Mouse (Mus musculus): ENCODE results near the gene Vmn1r201. TPM values are rescaled to one million over a fixed set of nuclear protein-coding genes. Genes with fewer than 3 reads are reported as not detected.

The Vmn1r201 gene
- not detected in 2 replicates for polyA plus RNA-seq (2015; fragmentation: Nextera tagmentation; extraction: Ambion mirVana)

DNA sequence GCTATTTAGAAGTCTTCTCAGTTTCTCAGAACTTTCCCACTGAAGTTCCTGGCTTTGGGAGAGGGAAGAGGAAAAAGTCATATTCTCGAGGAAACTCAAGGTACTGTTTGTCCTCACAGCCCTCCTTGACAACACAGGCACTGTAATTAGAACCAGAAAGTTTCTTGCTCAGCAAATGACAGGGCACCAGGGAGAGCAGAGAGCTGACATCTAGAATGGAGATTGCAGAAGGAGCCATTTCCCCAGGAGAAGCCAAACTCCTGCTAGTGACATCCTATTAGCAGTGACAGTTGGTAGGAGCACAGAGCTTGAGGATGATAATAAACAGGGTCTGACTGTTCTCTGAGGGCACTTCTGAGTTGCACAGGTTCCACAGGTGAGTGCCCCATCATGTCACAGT is at the start of gene Vmn1r201:
Vmn1r201 (plus strand) TSS at position 301 of the 400 bp plus-strand sequence.
- Histone ChIP-seq H3K4me3 (ENCODE audit: low read depth, low read length) (no peak within 1 kb of the TSS), H3K4me1 (ENCODE audit: insufficient read depth) (no peaks in the 10 kb centered on the region), H3K27ac (ENCODE audit: low read depth) (no peak within 1 kb of the TSS), H3K9me3 (ENCODE audit: low read length) (no peaks in the 10 kb centered on the region), H3K9ac (replicated peaks) (no peak within 1 kb of the TSS), H3K27me3 (ENCODE audit: insufficient read depth, low read length) (no peaks in the 10 kb centered on the region), H3K36me3 (replicated peaks; ENCODE audit: insufficient read depth, low read length) (no peaks in the 10 kb centered on the region), H3K4me2 (ENCODE audit: low read depth, low read length) (no peak within 1 kb of the TSS)
- no peak for ATAC-seq
- DNase-seq: no peak
- TF ChIP-seq CTCF (IDR thresholded peaks at IDR 0.05; ENCODE audit: low read depth) (no peak), EP300 (IDR thresholded peaks at IDR 0.05; ENCODE audit: low read depth) (no peak)
- 50% methylated on average over 1 of the region's 1 CpGs for WGBS (ENCODE audit: insufficient replicate concordance)

DNA sequence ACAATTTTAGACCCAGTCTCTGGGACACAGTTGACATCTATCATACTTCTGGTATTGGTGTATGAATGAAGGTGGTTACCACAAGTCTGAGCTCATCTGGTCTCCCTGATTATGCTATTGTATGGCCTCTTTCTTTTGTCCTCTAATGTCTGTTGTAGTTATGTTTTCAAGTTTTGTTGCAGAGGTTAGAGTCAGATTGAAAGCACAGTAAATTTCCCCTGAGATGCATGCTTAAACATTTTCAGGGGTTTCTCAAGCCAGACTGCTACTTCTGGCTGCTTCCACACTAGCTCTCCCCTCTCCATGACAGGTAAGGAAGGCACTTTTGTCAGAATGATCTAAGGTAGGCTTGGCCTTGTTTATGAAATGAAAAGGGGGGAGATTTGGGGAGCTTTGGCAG is 16.6 kb upstream of the Vmn1r201 start:
- Histone ChIP-seq H3K9ac (replicated peaks) (no peak overlapping the region), H3K4me3 (ENCODE audit: low read depth, low read length) (no peak overlapping the region), H3K9me3 (ENCODE audit: low read length) (no peaks in the 10 kb centered on the region), H3K4me1 (ENCODE audit: insufficient read depth) (no peaks in the 10 kb centered on the region), H3K36me3 (replicated peaks; ENCODE audit: insufficient read depth, low read length) (no peaks in the 10 kb centered on the region), H3K27me3 (ENCODE audit: insufficient read depth, low read length) (no peaks in the 10 kb centered on the region), H3K4me2 (ENCODE audit: low read depth, low read length) (no peak overlapping the region), H3K27ac (ENCODE audit: low read depth) (no peak overlapping the region)
- DNase-seq (no peak), ATAC-seq (no peak)
- TF ChIP-seq CTCF (IDR thresholded peaks at IDR 0.05; ENCODE audit: low read depth): no peak
- TF ChIP-seq EP300 (IDR thresholded peaks at IDR 0.05; ENCODE audit: low read depth): no peak

DNA sequence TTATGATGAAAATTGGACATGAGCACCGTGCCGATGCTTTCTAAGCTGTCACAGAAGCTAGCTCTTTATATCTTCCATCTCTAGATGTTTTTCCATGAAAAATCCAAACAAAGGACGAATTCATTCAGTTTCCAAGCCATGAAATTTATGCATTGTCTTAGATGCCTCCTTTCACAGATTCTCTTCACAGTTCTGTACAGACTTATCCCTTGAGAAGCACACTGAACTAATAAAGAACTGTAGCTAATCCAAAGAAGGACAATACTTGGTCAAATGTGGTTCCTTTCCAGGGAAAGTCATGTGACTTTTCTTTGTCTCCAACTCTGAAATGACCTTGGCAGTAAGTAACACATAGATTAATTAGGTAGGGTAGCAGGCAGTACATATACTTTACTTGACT is 30.7 kb downstream of the Vmn1r201 start:
- H3K9me3 ChIP-seq (ENCODE audit: low read length): no peaks in the 10 kb centered on the region
- WGBS (ENCODE audit: insufficient replicate concordance): 69% methylated on average over 3 of the region's 3 CpGs
- H3K4me1 ChIP-seq (ENCODE audit: insufficient read depth): no peaks in the 10 kb centered on the region
- TF ChIP-seq EP300 (IDR thresholded peaks at IDR 0.05; ENCODE audit: low read depth) (no peak), CTCF (IDR thresholded peaks at IDR 0.05; ENCODE audit: low read depth) (no peak)
- no peak overlapping the region for H3K27ac ChIP-seq (ENCODE audit: low read depth)
- ATAC-seq: no peak
- no peaks in the 10 kb centered on the region for H3K36me3 ChIP-seq (replicated peaks; ENCODE audit: insufficient read depth, low read length)
- no peak for DNase-seq
- H3K4me2 ChIP-seq (ENCODE audit: low read depth, low read length): no peak overlapping the region
- H3K27me3 ChIP-seq (ENCODE audit: insufficient read depth, low read length): no peaks in the 10 kb centered on the region
- no peak overlapping the region for H3K9ac ChIP-seq (replicated peaks)
- H3K4me3 ChIP-seq (ENCODE audit: low read depth, low read length): no peak overlapping the region

DNA sequence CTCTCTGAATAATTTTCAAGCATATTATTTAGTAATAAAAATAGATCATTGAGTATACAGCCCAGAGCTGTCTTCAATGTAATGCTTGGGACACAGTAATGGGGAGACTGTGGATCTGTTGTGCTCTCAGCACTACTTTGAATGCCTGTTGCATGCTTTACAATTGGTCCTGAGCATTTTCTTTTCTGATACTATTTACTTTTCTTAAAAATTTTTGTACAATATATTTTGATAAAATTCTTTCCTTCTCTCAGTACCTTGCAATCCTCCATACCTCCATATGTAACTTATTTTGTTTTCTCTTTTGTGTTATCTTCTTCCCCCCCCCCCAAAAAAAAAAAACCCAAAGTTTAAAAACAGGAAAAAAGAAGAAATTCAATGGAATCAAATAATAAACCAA is 33.6 kb downstream of the Vmn1r201 start, which contains the start of gene Vmn1r202:
Vmn1r202 (minus strand) TSS at position 101 of the 400 bp plus-strand sequence.
- no peak within 1 kb of the TSS for H3K27ac ChIP-seq (ENCODE audit: low read depth)
- H3K4me3 ChIP-seq (ENCODE audit: low read depth, low read length): no peak within 1 kb of the TSS
- H3K36me3 ChIP-seq (replicated peaks; ENCODE audit: insufficient read depth, low read length): no peaks in the 10 kb centered on the region
- TF ChIP-seq CTCF (IDR thresholded peaks at IDR 0.05; ENCODE audit: low read depth): no peak
- no peak for TF ChIP-seq EP300 (IDR thresholded peaks at IDR 0.05; ENCODE audit: low read depth)
- H3K27me3 ChIP-seq (ENCODE audit: insufficient read depth, low read length): no peaks in the 10 kb centered on the region
- no peaks in the 10 kb centered on the region for H3K9me3 ChIP-seq (ENCODE audit: low read length)
- ATAC-seq (no peak), DNase-seq (no peak)
- no peak within 1 kb of the TSS for H3K9ac ChIP-seq (replicated peaks)
- no peaks in the 10 kb centered on the region for H3K4me1 ChIP-seq (ENCODE audit: insufficient read depth)
- H3K4me2 ChIP-seq (ENCODE audit: low read depth, low read length): no peak within 1 kb of the TSS

DNA sequence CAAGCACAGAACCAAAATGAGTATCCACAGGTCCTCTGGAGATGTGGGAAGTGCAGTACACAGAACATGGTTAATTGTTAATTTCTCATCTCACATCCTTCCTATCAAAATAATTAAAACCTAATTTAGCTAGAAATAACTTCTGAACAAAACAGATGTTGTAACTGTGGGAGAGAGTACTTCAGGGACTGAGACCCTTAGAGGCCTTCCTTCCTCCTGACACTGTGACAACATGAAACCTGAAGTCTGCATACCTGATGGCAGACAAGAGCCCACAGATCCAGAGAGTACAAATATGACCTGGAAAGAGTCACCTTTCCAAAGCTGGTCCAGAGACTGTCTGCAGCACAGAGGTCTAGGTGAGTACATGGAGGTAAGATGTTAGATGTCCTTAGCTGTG is 46.1 kb downstream of the Vmn1r201 start, which contains the start of gene Vmn1r203:
Vmn1r203 (plus strand) TSS at position 301 of the 400 bp plus-strand sequence.
- no peak within 1 kb of the TSS for H3K4me3 ChIP-seq (ENCODE audit: low read depth, low read length)
- H3K9ac ChIP-seq (replicated peaks): no peak within 1 kb of the TSS
- no peaks in the 10 kb centered on the region for H3K4me1 ChIP-seq (ENCODE audit: insufficient read depth)
- H3K27me3 ChIP-seq (ENCODE audit: insufficient read depth, low read length): no peaks in the 10 kb centered on the region
- H3K9me3 ChIP-seq (ENCODE audit: low read length): no peaks in the 10 kb centered on the region
- DNase-seq (no peak), ATAC-seq (no peak)
- TF ChIP-seq CTCF (IDR thresholded peaks at IDR 0.05; ENCODE audit: low read depth) (no peak), EP300 (IDR thresholded peaks at IDR 0.05; ENCODE audit: low read depth) (no peak)
- H3K27ac ChIP-seq (ENCODE audit: low read depth): no peak within 1 kb of the TSS
- no peak within 1 kb of the TSS for H3K4me2 ChIP-seq (ENCODE audit: low read depth, low read length)
- no peaks in the 10 kb centered on the region for H3K36me3 ChIP-seq (replicated peaks; ENCODE audit: insufficient read depth, low read length)

Other genes with a start within 250 kb of the Vmn1r201 start
- gene Vmn1r193, start 248.8 kb upstream of the Vmn1r201 start, polyA plus RNA-seq (2015; fragmentation: Nextera tagmentation; extraction: Ambion mirVana): not detected in 2 replicates
- not detected in 2 replicates for gene Vmn1r194, start 227.7 kb upstream of the Vmn1r201 start, polyA plus RNA-seq (2015; fragmentation: Nextera tagmentation; extraction: Ambion mirVana)
- not detected in 2 replicates for gene Vmn1r195, start 201.4 kb upstream of the Vmn1r201 start, polyA plus RNA-seq (2015; fragmentation: Nextera tagmentation; extraction: Ambion mirVana)
- gene Vmn1r196, start 182.0 kb upstream of the Vmn1r201 start, polyA plus RNA-seq (2015; fragmentation: Nextera tagmentation; extraction: Ambion mirVana): not detected in 2 replicates
- not detected in 2 replicates for gene Vmn1r197, start 147.3 kb upstream of the Vmn1r201 start, polyA plus RNA-seq (2015; fragmentation: Nextera tagmentation; extraction: Ambion mirVana)
- not detected in 2 replicates for gene Vmn1r198, start 121.6 kb upstream of the Vmn1r201 start, polyA plus RNA-seq (2015; fragmentation: Nextera tagmentation; extraction: Ambion mirVana)
- not detected in 2 replicates for gene Vmn1r199, start 92.1 kb upstream of the Vmn1r201 start, polyA plus RNA-seq (2015; fragmentation: Nextera tagmentation; extraction: Ambion mirVana)
- not detected in 2 replicates for gene Vmn1r200, start 81.5 kb upstream of the Vmn1r201 start, polyA plus RNA-seq (2015; fragmentation: Nextera tagmentation; extraction: Ambion mirVana)
- gene Vmn1r202, start 33.5 kb downstream of the Vmn1r201 start, polyA plus RNA-seq (2015; fragmentation: Nextera tagmentation; extraction: Ambion mirVana): not detected in 2 replicates
- gene Vmn1r203, start 46.2 kb downstream of the Vmn1r201 start, polyA plus RNA-seq (2015; fragmentation: Nextera tagmentation; extraction: Ambion mirVana): not detected in 2 replicates
- not detected in 2 replicates for gene Vmn1r204, start 81.3 kb downstream of the Vmn1r201 start, polyA plus RNA-seq (2015; fragmentation: Nextera tagmentation; extraction: Ambion mirVana)
- not detected in 2 replicates for gene Vmn1r205, start 121.1 kb downstream of the Vmn1r201 start, polyA plus RNA-seq (2015; fragmentation: Nextera tagmentation; extraction: Ambion mirVana)
- gene Vmn1r206, start 152.3 kb downstream of the Vmn1r201 start, polyA plus RNA-seq (2015; fragmentation: Nextera tagmentation; extraction: Ambion mirVana): not detected in 2 replicates